Mouse (Mus musculus) megakaryocyte, adult 5-6 weeks (primary cell): ENCODE measurements around the gene Sgpl1. TPM values are rescaled to one million over a fixed set of nuclear protein-coding genes. Genes with fewer than 3 reads are reported as not detected.
A peak's percentile ranks its signal among the peaks of the same experiment; 100 is the strongest.

Experiments used
- ATAC-seq: 2 replicates; pipeline ENCODE4 v1.8.0; 2016; ENCODE audit warnings: mild to moderate bottlenecking, inconsistent platforms; ENCODE audit not compliant: poor library complexity, severe bottlenecking
- total RNA-seq, 2 experiments: library from RNA; stranded (forward) in 1 of 2; stranded (reverse) in 1 of 2; fragments of 153-499, 151-499 nt in 1 of 2; fragments of 221-1000, 200-1000 nt in 1 of 2; gene quantifications; 2 replicates each; pipeline versions ENCODE4 v1.2.3 to v1.2.4; 2015 to 2017

Gene Sgpl1
- total RNA-seq, 2 experiments from 2014 or later: 66.9 to 85.2 TPM

- ATAC-seq: peak; percentile 52
These were observed 58.0 kb downstream of the Sgpl1 start, which contains the start of gene Pcbd1 for GRCm38 (mm10) chr10:61089170-61090142. TSS of gene Pcbd1 (plus strand) at chr10:61089331.

GRCm38 (mm10) chr10:61088468-61088867, 59.0 kb downstream of the Sgpl1 start:
- ATAC-seq: no peak

GRCm38 (mm10) chr10:61086502-61086901, 61.0 kb downstream of the Sgpl1 start:
- ATAC-seq: no peak

GRCm38 (mm10) chr10:61085364-61085763, 62.1 kb downstream of the Sgpl1 start:
- ATAC-seq: no peak

GRCm38 (mm10) chr10:61080931-61081255, 66.6 kb downstream of the Sgpl1 start:
- no peak for ATAC-seq

GRCm38 (mm10) chr10:61080227-61080930, 67.1 kb downstream of the Sgpl1 start:
- 0 out of 2 replicates have a peak, but pooled peaks have one; percentile 38 for ATAC-seq

- ATAC-seq: no peak
These were observed 71.9 kb downstream of the Sgpl1 start for GRCm38 (mm10) chr10:61075607-61076006.

- ATAC-seq: no peak
These were observed 72.9 kb downstream of the Sgpl1 start for GRCm38 (mm10) chr10:61074643-61075042.

- ATAC-seq: no peak
These were observed 75.2 kb downstream of the Sgpl1 start for GRCm38 (mm10) chr10:61072324-61072723.

GRCm38 (mm10) chr10:61069248-61069647, 78.3 kb downstream of the Sgpl1 start:
- ATAC-seq: no peak

GRCm38 (mm10) chr10:61068436-61069192, 78.9 kb downstream of the Sgpl1 start:
- ATAC-seq: 0 out of 2 replicates have a peak, but pooled peaks have one; percentile 58

- no peak for ATAC-seq
These were observed 82.1 kb downstream of the Sgpl1 start for GRCm38 (mm10) chr10:61065287-61066005.

GRCm38 (mm10) chr10:61064635-61065034, 82.9 kb downstream of the Sgpl1 start:
- ATAC-seq: peak; percentile 18; the same call in 1 of the 2 replicates

- ATAC-seq: no peak
These were observed 84.1 kb downstream of the Sgpl1 start for GRCm38 (mm10) chr10:61063271-61063864.

- no peak for ATAC-seq
These were observed 87.9 kb downstream of the Sgpl1 start for GRCm38 (mm10) chr10:61059543-61060110.

GRCm38 (mm10) chr10:61059101-61059500, 88.4 kb downstream of the Sgpl1 start:
- ATAC-seq: no peak

- ATAC-seq: no peak
These were observed 90.8 kb downstream of the Sgpl1 start for GRCm38 (mm10) chr10:61056661-61057060.

- ATAC-seq: peak; percentile 80
These were observed 95.4 kb downstream of the Sgpl1 start for GRCm38 (mm10) chr10:61051993-61052613.
